Mouse (Mus musculus) intestine, postnatal 0 days (tissue): ENCODE data around the gene Vstm4. TPM values are rescaled to one million over a fixed set of nuclear protein-coding genes. Genes with fewer than 3 reads are reported as not detected.

Experiments
- ATAC-seq: fragments of 200-750 bp; cut with Nextera tagmentation; 2 replicates; pipeline ENCODE4 v1.8.0; 2017; ENCODE audit warnings: mild to moderate bottlenecking, moderate TSS enrichment, moderate library complexity
- H3K27ac ChIP-seq: fragments of 300-500 bp; sonication (generic); 2 replicates; pipeline ENCODE4 v1.5.1; 2014; ENCODE audit warnings: mild to moderate bottlenecking, low read depth, low read length, moderate library complexity
- H3K27me3 ChIP-seq: fragments of 300-500 bp; sonication (generic); replicated peaks from 2 replicates; pipeline ENCODE4 v1.6.1; 2014; ENCODE audit warnings: low read length, mixed read lengths; ENCODE audit not compliant: control insufficient read depth, insufficient read depth
- H3K36me3 ChIP-seq: fragments of 300-500 bp; sonication (generic); 2 replicates; pipeline ENCODE4 v1.6.1; 2014; ENCODE audit warnings: mild to moderate bottlenecking, moderate library complexity; ENCODE audit not compliant: control insufficient read depth, insufficient read depth
- H3K4me1 ChIP-seq: fragments of 300-500 bp; sonication (generic); replicated peaks from 2 replicates; pipeline ENCODE4 v1.6.1; 2014; ENCODE audit warnings: antibody characterized with exemption, low read length, mixed read lengths; ENCODE audit not compliant: control insufficient read depth, insufficient read depth
- H3K4me2 ChIP-seq: fragments of 300-500 bp; sonication (generic); replicated peaks from 2 replicates; pipeline ENCODE4 v1.6.1; 2014; ENCODE audit warnings: low read depth, mild to moderate bottlenecking, moderate library complexity
- H3K4me3 ChIP-seq: fragments of 300-500 bp; sonication (generic); 2 replicates; pipeline ENCODE4 v1.5.1; 2014; ENCODE audit warnings: low read depth, low read length
- H3K9ac ChIP-seq: fragments of 300-500 bp; sonication (generic); 2 replicates; pipeline ENCODE4 v1.6.1; 2014; ENCODE audit warnings: mild to moderate bottlenecking, low read depth, low read length
- H3K9me3 ChIP-seq: fragments of 300-500 bp; sonication (generic); 2 replicates; pipeline ENCODE4 v1.6.1; 2016; ENCODE audit warnings: mixed run types; ENCODE audit not compliant: control insufficient read depth
- CTCF ChIP-seq: sonication (generic); IDR thresholded peaks from 2 replicates; pipeline ENCODE4 v1.5.1; 2016; ENCODE audit warnings: low read depth, mild to moderate bottlenecking, control low read depth, antibody characterized with exemption, moderate library complexity
- WGBS: fragments of 180-500 bp; shearing (Covaris S2); extraction: QIAGEN DNeasy Blood & Tissue Kit; methylation state at CpG from one replicate; pipeline ENCODE4 v1.1.7; 2014; 5-methylcytosine and 5-hydroxymethylcytosine counted together
- polyA plus RNA-seq: library from polyadenylated mRNA; unstranded; fragments of >200 nt; fragmentation: Nextera tagmentation; extraction: Ambion mirVana; gene quantifications from 2 replicates; pipeline ENCODE4 v1.2.1, GENCODE M21; 2015

The Vstm4 gene
- polyA plus RNA-seq, 1 experiment from 2014 or later, result 13.5 TPM

- no peaks in the 10 kb centered on the region for H3K9me3 ChIP-seq
- peak overlapping the region; percentile 6; the same call in 1 of the 2 replicates for H3K4me2 ChIP-seq
- no peaks in the 10 kb centered on the region for H3K4me1 ChIP-seq
- H3K9ac ChIP-seq, result no peak overlapping the region
- H3K4me3 ChIP-seq, result no peak overlapping the region
- TF ChIP-seq CTCF, result no peak
- H3K36me3 ChIP-seq, result no peaks in the 10 kb centered on the region
- H3K27ac ChIP-seq, result no peak overlapping the region
- peaks cover 4% of the 10 kb centered on the region; the same call in 1 of the 2 replicates for H3K27me3 ChIP-seq
- ATAC-seq, result no peak
- WGBS, result 89% methylated on average over 10 of the region's 10 CpGs
Measured at GRCm38 (mm10) chr14:32858361-32858760, 1.8 kb downstream of the Vstm4 start.

DNA sequence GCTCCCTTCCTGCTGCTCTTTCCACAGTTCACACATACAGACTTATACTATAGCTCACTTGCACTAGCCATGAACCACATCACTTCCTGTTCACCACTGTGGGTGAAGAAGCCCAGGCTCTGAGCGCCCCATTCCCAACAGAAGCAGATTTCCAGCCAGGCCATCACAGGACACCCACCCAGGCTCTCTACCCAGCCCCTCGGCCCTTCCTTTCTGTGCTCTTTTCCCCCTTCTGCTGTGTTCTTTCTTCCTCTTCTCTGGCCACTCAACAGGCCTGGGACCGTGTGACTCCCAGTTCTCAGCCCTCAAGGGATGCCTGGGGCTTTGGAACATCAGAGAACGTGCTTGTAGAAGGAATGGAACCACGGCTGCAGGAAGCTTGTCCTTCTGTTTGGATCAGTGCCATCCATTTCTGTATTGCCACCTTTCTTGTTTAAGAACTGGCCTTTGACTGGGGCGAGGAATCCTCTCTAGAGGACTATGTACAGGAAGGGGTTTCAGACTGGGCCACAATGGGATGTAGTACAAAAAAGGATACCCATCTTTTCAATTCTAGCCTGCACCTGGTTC, 2.5 kb downstream of the Vstm4 start:
- H3K4me1 ChIP-seq, result no peaks in the 10 kb centered on the region
- H3K4me2 ChIP-seq, result no peak overlapping the region
- H3K36me3 ChIP-seq, result no peaks in the 10 kb centered on the region
- no peak for TF ChIP-seq CTCF
- WGBS, result 66% methylated on average over 6 of the region's 6 CpGs
- H3K27me3 ChIP-seq, result peaks cover 4% of the 10 kb centered on the region; the same call in 1 of the 2 replicates
- H3K27ac ChIP-seq, result no peak overlapping the region
- no peaks in the 10 kb centered on the region for H3K9me3 ChIP-seq
- no peak for ATAC-seq
- H3K4me3 ChIP-seq, result no peak overlapping the region
- no peak overlapping the region for H3K9ac ChIP-seq

DNA sequence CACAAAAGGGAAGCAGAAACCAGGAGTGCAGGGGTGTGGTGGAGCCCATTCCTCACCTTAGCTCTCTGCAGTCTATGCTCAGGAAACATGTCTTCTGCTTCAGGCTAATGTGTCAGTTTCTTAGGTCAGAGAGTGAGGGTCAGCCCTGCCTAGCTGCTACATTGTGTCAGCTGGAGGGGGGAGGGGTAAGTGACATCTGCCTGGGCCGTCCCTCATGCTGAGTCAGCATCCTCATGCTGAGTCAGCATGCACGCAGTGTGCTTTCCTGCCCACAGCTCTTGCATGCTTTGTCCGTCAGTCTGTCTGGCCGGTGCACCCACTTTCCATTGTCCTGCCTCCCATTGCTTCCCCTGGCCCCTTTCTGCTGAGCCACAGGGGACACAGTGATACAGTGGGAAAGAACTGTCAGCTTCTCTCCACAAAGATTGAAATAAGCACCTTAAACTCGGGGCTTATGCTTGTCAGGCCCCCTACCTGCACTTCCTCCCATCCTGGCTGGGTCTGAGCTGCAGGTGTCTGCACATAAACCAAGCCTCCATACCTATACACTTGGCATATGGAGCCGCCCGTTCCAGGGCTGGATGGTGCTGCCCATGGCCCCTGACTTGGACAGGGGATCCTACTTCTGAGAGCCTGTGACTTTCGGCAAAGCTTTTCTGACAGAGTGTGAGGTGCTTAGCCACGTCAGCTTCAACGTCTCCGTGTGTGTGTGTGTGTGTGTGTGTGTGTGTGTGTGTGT, 3.4 kb downstream of the Vstm4 start:
- 60% methylated on average over 11 of the region's 11 CpGs for WGBS
- Histone ChIP-seq H3K36me3 (no peaks in the 10 kb centered on the region), H3K9ac (no peak overlapping the region), H3K27ac (no peak overlapping the region), H3K4me1 (no peaks in the 10 kb centered on the region), H3K27me3 (peaks cover 4% of the 10 kb centered on the region; the same call in 1 of the 2 replicates), H3K4me3 (no peak overlapping the region), H3K4me2 (no peak overlapping the region), H3K9me3 (no peaks in the 10 kb centered on the region)
- TF ChIP-seq CTCF, result no peak
- no peak for ATAC-seq

- TF ChIP-seq CTCF, result no peak
- no peak overlapping the region for H3K4me2 ChIP-seq
- 47% methylated on average over 6 of the region's 6 CpGs for WGBS
Measured at GRCm38 (mm10) chr14:32861149-32861581, 4.6 kb downstream of the Vstm4 start.

GRCm38 (mm10) chr14:32861656-32862055, 5.1 kb downstream of the Vstm4 start:
- H3K27me3 ChIP-seq, result peaks cover 2% of the 10 kb centered on the region; the same call in 1 of the 2 replicates
- H3K9ac ChIP-seq, result no peak overlapping the region
- ATAC-seq, result no peak
- H3K4me1 ChIP-seq, result no peaks in the 10 kb centered on the region
- TF ChIP-seq CTCF, result 0 out of 2 replicates have a peak, but pooled peaks have one; percentile 5
- no peak overlapping the region for H3K4me3 ChIP-seq
- no peak overlapping the region for H3K4me2 ChIP-seq
- no peak overlapping the region for H3K27ac ChIP-seq
- no peaks in the 10 kb centered on the region for H3K9me3 ChIP-seq
- H3K36me3 ChIP-seq, result no peaks in the 10 kb centered on the region
- 50% methylated on average over 2 of the region's 2 CpGs for WGBS

More at GRCm38 (mm10) chr14:32861149-32861581, 4.6 kb downstream of the Vstm4 start:
- ATAC-seq, result peak; percentile 23; the same call in 1 of the 2 replicates
- Histone ChIP-seq H3K4me3 (no peak overlapping the region), H3K4me1 (no peaks in the 10 kb centered on the region), H3K9ac (no peak overlapping the region), H3K27ac (no peak overlapping the region), H3K27me3 (peaks cover 4% of the 10 kb centered on the region; the same call in 1 of the 2 replicates), H3K36me3 (no peaks in the 10 kb centered on the region), H3K9me3 (no peaks in the 10 kb centered on the region)

- H3K4me3 ChIP-seq, result no peak overlapping the region
- no peak overlapping the region for H3K9ac ChIP-seq
- H3K4me1 ChIP-seq, result no peaks in the 10 kb centered on the region
- no peaks in the 10 kb centered on the region for H3K36me3 ChIP-seq
- 66% methylated on average over 3 of the region's 3 CpGs for WGBS
- no peaks in the 10 kb centered on the region for H3K27me3 ChIP-seq
- ATAC-seq, result no peak
- no peak for TF ChIP-seq CTCF
- H3K9me3 ChIP-seq, result no peaks in the 10 kb centered on the region
- no peak overlapping the region for H3K4me2 ChIP-seq
- no peak overlapping the region for H3K27ac ChIP-seq
Measured at GRCm38 (mm10) chr14:32865331-32865730, 8.8 kb downstream of the Vstm4 start.
